Mouse (Mus musculus) embryonic facial prominence, embryonic 10.5 days (tissue): ENCODE results near the gene Mmp11. TPM values are rescaled to one million over a fixed set of nuclear protein-coding genes. Genes with fewer than 3 reads are reported as not detected.

Experiments
- DNase-seq: peaks from one replicate; pipeline ENCODE4 v3.0.0-alpha.2; 2017; ENCODE audit warnings: low spot score
- H3K27ac ChIP-seq: fragments of 300-500 bp; sonication (generic); replicated peaks from 2 replicates; pipeline ENCODE4 v1.5.1; 2016; ENCODE audit warnings: mild to moderate bottlenecking
- H3K27me3 ChIP-seq: fragments of 300-500 bp; sonication (generic); replicated peaks from 2 replicates; pipeline ENCODE4 v1.6.1; 2016; ENCODE audit warnings: low read depth, mild to moderate bottlenecking; ENCODE audit not compliant: poor library complexity, severe bottlenecking
- H3K36me3 ChIP-seq: fragments of 300-500 bp; sonication (generic); replicated peaks from 2 replicates; pipeline ENCODE4 v1.6.1; 2016; ENCODE audit warnings: mild to moderate bottlenecking, moderate library complexity
- H3K4me1 ChIP-seq: fragments of 300-500 bp; sonication (generic); 2 replicates; pipeline ENCODE4 v1.6.1; 2016
- H3K4me3 ChIP-seq: fragments of 300-500 bp; sonication (generic); 2 replicates; pipeline ENCODE4 v1.5.1; 2016; ENCODE audit warnings: mild to moderate bottlenecking, moderate library complexity
- H3K9me3 ChIP-seq: fragments of 300-500 bp; sonication (generic); 2 replicates; pipeline ENCODE4 v1.6.1; 2016; ENCODE audit warnings: mild to moderate bottlenecking
- WGBS: fragments of 180-500 bp; shearing (Covaris S2); methylation state at CpG from one replicate; pipeline ENCODE4 v1.1.7; 2016; 5-methylcytosine and 5-hydroxymethylcytosine counted together
- polyA plus RNA-seq: library from polyadenylated mRNA; unstranded; fragments of >200 nt; fragmentation: Nextera tagmentation; extraction: Ambion mirVana; gene quantifications from 2 replicates; pipeline ENCODE4 v1.2.1, GENCODE M21; 2016

Mmp11 gene
- polyA plus RNA-seq, 1 experiment from 2014 or later = 46.4 TPM

GRCm38 (mm10) chr10:75932081-75932678, 4.1 kb downstream of the Mmp11 start:
- WGBS = under 1% methylated on average over 44 of the region's 44 CpGs
- peak; percentile 88 for DNase-seq
- Histone ChIP-seq H3K36me3 (peaks cover 14% of the 10 kb centered on the region), H3K9me3 (no peaks in the 10 kb centered on the region), H3K4me3 (peak overlapping the region; percentile 74), H3K4me1 (peaks cover 48% of the 10 kb centered on the region), H3K27ac (peak overlapping the region; percentile 87), H3K27me3 (peaks cover 86% of the 10 kb centered on the region)

DNA sequence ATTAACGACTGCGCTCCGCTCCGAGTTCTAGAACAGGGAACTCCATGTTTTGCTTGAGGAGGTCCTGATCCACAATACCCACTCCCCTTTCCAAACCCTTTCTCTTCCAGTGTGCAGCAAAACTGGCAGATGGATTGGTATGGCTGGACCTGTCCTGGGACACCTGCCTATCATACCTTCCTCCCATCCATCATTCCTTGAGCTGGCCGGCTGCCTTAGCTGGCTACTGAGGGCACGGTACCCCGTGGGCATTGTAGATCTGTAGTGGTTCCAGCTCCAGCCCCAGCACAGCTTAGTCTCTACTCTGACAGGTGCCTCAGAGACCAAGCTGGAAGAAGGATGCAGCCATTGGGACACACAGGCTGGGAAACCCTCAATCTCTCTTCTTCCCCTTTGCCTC, 5.0 kb downstream of the Mmp11 start:
- peaks cover 22% of the 10 kb centered on the region for H3K36me3 ChIP-seq
- H3K4me3 ChIP-seq = peak overlapping the region; percentile 74
- peaks cover 47% of the 10 kb centered on the region for H3K4me1 ChIP-seq
- DNase-seq = no peak
- H3K9me3 ChIP-seq = no peaks in the 10 kb centered on the region
- peaks cover 77% of the 10 kb centered on the region for H3K27me3 ChIP-seq
- 30% methylated on average over 7 of the region's 7 CpGs for WGBS
- H3K27ac ChIP-seq = peak overlapping the region; percentile 87; the same call in 1 of the 2 replicates

GRCm38 (mm10) chr10:75930304-75930703, 6.0 kb downstream of the Mmp11 start:
- peaks cover 36% of the 10 kb centered on the region for H3K4me1 ChIP-seq
- H3K36me3 ChIP-seq = peaks cover 32% of the 10 kb centered on the region
- H3K9me3 ChIP-seq = no peaks in the 10 kb centered on the region
- peaks cover 67% of the 10 kb centered on the region for H3K27me3 ChIP-seq
- DNase-seq = no peak
- 44% methylated on average over 6 of the region's 6 CpGs for WGBS
- H3K4me3 ChIP-seq = peak overlapping the region; percentile 74; the same call in 1 of the 2 replicates
- no peak overlapping the region for H3K27ac ChIP-seq

DNA sequence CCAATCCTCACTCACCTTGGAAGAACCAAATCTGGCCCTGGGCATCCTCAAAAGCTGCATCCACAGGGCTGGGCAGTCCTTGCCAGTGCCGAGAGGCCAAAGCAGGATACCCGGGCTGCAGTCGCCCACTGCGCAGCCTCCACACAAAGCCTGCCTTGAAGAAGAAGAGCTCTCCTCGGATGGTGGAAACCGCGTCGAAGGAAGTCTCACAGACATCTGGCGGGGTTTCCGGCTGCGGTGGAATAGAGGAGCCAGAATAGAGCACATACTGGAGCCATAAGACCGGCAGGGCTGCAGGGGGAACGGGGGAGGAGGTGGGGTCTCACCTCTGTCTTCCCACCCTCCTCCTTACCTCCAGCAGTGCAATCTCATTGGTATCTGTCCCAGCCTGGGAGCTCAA, 9.9 kb downstream of the Mmp11 start:
- H3K9me3 ChIP-seq = no peaks in the 10 kb centered on the region
- H3K27me3 ChIP-seq = peaks cover 28% of the 10 kb centered on the region
- 75% methylated on average over 13 of the region's 13 CpGs for WGBS
- H3K4me3 ChIP-seq = no peak overlapping the region
- peaks cover 54% of the 10 kb centered on the region for H3K36me3 ChIP-seq
- H3K27ac ChIP-seq = 0 out of 2 replicates have a peak overlapping the region, but pooled peaks have one; percentile 21
- peaks cover 28% of the 10 kb centered on the region for H3K4me1 ChIP-seq
- DNase-seq = no peak

GRCm38 (mm10) chr10:75924324-75924723, 12.0 kb downstream of the Mmp11 start:
- Histone ChIP-seq H3K27me3 (peaks cover 7% of the 10 kb centered on the region), H3K36me3 (peaks cover 59% of the 10 kb centered on the region), H3K4me1 (peaks cover 30% of the 10 kb centered on the region), H3K27ac (no peak overlapping the region), H3K9me3 (no peaks in the 10 kb centered on the region), H3K4me3 (no peak overlapping the region)
- no peak for DNase-seq
- 66% methylated on average over 2 of the region's 2 CpGs for WGBS

DNA sequence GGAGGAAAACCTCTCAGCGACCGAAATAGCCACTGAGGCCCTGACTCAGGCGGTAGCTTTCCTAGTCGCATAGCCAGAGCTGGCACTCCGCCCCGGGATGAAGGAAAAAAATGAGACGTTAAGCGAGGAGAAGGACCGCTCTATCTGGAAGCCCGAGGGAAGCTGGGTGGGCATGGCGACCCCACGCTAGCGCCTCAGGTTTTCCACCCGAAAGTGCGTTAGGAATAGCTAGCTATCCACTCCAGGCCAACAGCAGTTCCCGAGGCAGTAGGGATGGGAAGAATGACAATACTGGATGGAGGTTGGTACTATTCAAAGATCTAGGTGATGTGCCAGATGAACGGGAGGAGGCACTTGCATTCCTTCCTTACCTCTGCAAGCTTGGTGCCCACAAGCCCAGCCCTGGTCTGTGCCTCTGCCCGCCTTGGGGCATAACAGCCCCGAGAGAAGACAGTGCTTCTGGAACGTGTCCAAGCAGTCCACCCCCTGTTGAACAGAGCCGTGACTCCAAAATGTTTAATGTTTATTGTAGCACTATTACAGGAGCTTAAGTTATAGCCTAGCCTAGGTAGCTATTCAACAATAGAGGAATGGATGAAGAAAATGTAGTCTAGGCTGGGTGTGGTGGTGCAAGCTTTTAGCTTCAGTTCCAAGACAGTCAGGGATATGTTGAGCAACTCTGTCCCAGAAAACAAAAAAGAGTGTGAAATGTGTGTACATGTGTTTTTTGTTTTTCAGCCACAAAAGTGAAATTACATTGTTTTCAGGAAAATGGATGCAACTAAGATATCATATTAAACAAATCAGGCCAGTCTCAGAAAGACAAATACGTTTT, 14.4 kb downstream of the Mmp11 start:
- Histone ChIP-seq H3K27me3 (no peaks in the 10 kb centered on the region), H3K4me1 (peaks cover 43% of the 10 kb centered on the region), H3K4me3 (peak overlapping the region; percentile 84), H3K9me3 (no peaks in the 10 kb centered on the region), H3K27ac (peak overlapping the region; percentile 99), H3K36me3 (peaks cover 67% of the 10 kb centered on the region)
- no peak for DNase-seq
- WGBS = 6% methylated on average over 22 of the region's 22 CpGs

- Histone ChIP-seq H3K9me3 (no peaks in the 10 kb centered on the region), H3K27ac (peak within 1 kb of the TSS; percentile 99), H3K27me3 (no peaks in the 10 kb centered on the region), H3K4me1 (peaks cover 44% of the 10 kb centered on the region), H3K4me3 (peak within 1 kb of the TSS; percentile 84), H3K36me3 (peaks cover 67% of the 10 kb centered on the region)
- DNase-seq = peak; percentile 95
- under 1% methylated on average over 76 of the region's 76 CpGs for WGBS
These were observed 15.1 kb downstream of the Mmp11 start, which contains the start of gene Smarcb1 for GRCm38 (mm10) chr10:75921026-75921725. TSS of gene Smarcb1 (minus strand) at chr10:75921617.

GRCm38 (mm10) chr10:75919026-75919425, 17.3 kb downstream of the Mmp11 start:
- 89% methylated on average over 5 of the region's 5 CpGs for WGBS
- no peak for DNase-seq
- Histone ChIP-seq H3K27me3 (no peaks in the 10 kb centered on the region), H3K36me3 (peaks cover 67% of the 10 kb centered on the region), H3K4me1 (peaks cover 47% of the 10 kb centered on the region), H3K4me3 (no peak overlapping the region), H3K9me3 (no peaks in the 10 kb centered on the region), H3K27ac (no peak overlapping the region)

- no peak for DNase-seq
- Histone ChIP-seq H3K27ac (no peak overlapping the region), H3K36me3 (peaks cover 78% of the 10 kb centered on the region), H3K27me3 (no peaks in the 10 kb centered on the region), H3K4me1 (peaks cover 33% of the 10 kb centered on the region), H3K9me3 (no peaks in the 10 kb centered on the region), H3K4me3 (no peak overlapping the region)
- 73% methylated on average over 8 of the region's 8 CpGs for WGBS
These were observed 19.5 kb downstream of the Mmp11 start for GRCm38 (mm10) chr10:75916840-75917239.

DNA sequence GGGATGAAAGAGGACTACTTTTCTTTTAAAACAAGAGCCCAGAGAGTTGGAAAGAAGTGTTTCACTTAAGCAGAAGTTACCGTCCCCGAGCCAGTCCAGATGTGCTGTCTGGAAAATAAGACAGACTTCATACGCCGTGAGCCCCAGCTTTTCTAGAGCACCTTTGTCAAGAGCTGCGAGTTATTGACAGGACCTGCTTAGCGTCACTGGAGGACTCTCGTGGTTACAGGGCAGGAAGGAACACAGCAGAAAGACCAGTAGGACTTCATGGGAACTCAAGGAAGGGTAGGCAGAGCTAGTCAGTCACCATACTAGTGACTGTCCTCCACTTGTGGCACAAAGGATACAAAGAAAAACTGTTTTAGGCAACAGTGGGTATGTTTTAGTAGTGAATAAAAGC, 20.7 kb downstream of the Mmp11 start:
- peaks cover 91% of the 10 kb centered on the region for H3K36me3 ChIP-seq
- WGBS = 89% methylated on average over 7 of the region's 7 CpGs
- H3K4me3 ChIP-seq = no peak overlapping the region
- DNase-seq = no peak
- H3K27ac ChIP-seq = no peak overlapping the region
- H3K4me1 ChIP-seq = peaks cover 29% of the 10 kb centered on the region
- H3K27me3 ChIP-seq = no peaks in the 10 kb centered on the region
- H3K9me3 ChIP-seq = no peaks in the 10 kb centered on the region

- Histone ChIP-seq H3K4me3 (no peak overlapping the region), H3K27me3 (no peaks in the 10 kb centered on the region), H3K36me3 (peaks cover 99% of the 10 kb centered on the region), H3K27ac (no peak overlapping the region), H3K9me3 (no peaks in the 10 kb centered on the region), H3K4me1 (peaks cover 5% of the 10 kb centered on the region; the same call in 1 of the 2 replicates)
- 75% methylated on average over 6 of the region's 6 CpGs for WGBS
- no peak for DNase-seq
These were observed 23.2 kb downstream of the Mmp11 start for GRCm38 (mm10) chr10:75913013-75913589.

GRCm38 (mm10) chr10:75910698-75911097, 25.6 kb downstream of the Mmp11 start:
- no peaks in the 10 kb centered on the region for H3K4me1 ChIP-seq
- H3K4me3 ChIP-seq = no peak overlapping the region
- no peak overlapping the region for H3K27ac ChIP-seq
- H3K27me3 ChIP-seq = no peaks in the 10 kb centered on the region
- 88% methylated on average over 2 of the region's 2 CpGs for WGBS
- H3K9me3 ChIP-seq = no peaks in the 10 kb centered on the region
- no peak for DNase-seq
- peaks cover 99% of the 10 kb centered on the region for H3K36me3 ChIP-seq
